Mouse (Mus musculus) right cerebral cortex, postnatal 14 days (tissue): ENCODE measurements at regions not wholly inside any gene's neighbourhood (a gene's known extent, or its start where the extent isn't known, plus 50 kb on each side); places are given as distances from the start of the nearest gene placed in this dataset.

Source experiments
- DNase-seq: peaks from one replicate; pipeline ENCODE4 v3.0.0; 2022

- no peak for DNase-seq
These were observed 318.3 kb upstream of the Gm26657 start for GRCm38 (mm10) chr4:56421575-56421974.

GRCm38 (mm10) chr4:56419122-56419913 is 320.6 kb upstream of the Gm26657 start:
- DNase-seq = no peak

GRCm38 (mm10) chr4:56411024-56411636 is 328.7 kb upstream of the Gm26657 start:
- DNase-seq = no peak

DNA sequence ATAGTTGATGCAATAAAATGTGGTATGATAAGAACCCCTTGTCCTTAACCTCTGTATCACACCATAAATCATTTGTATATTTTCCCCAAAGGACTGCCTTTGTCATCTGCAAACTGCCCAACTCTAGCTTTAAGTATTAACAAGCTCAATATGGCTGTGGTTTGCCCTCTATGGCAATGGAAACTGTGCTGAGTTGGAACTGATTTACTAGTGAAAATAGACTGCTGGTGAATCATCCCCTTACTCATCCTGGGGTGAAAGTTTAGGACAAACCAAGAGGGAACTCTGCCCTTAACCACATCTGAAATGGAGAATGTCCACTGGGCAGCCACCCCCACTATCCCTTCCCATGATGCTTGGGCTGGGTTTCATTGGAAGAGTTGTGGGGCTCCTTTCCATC is 346.1 kb upstream of the Gm26657 start:
- DNase-seq = no peak

DNA sequence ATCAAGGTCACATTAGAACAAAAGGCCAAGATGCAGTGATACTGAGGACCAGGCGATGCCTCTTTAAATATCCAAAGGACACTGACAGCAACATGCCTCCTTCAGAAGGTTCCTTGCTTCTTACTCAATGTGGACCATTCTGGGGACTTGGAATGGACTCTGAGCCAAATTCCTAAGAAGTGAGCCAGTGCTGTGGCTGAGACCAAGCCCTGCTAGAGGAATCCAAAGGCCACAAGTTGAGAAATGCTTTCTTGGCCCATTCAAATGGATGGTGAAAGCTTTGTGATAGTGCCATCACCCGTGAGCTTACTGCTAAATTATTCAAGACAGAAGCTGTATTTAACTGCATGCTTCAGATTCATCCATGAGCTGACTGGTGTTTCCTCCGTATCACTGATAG is 352.8 kb upstream of the Gm26657 start:
- no peak for DNase-seq

- DNase-seq = no peak
These were observed 364.1 kb upstream of the Gm26657 start for GRCm38 (mm10) chr4:56375745-56376144.

- DNase-seq = no peak
These were observed 365.4 kb upstream of the Gm26657 start for GRCm38 (mm10) chr4:56374466-56374865.

DNA sequence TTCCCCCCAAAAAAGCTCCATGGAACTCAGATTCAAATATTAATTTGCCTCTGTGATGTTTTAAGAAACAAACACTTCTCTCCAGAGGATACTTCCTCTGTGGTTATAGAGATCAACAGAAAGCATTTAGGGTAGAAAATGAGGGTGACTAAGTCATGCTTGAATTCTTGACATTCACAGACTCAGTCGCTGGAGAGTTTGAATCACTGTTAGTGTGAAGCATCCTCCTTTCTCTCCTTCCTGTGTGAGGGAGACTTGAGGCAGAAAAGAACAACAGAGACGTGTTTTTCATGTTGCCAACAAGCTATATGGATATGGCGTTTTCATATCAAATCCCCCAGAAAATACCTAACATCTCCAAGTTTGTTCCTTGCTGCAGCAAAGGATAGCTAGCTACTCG is 366.1 kb upstream of the Gm26657 start:
- no peak for DNase-seq

DNA sequence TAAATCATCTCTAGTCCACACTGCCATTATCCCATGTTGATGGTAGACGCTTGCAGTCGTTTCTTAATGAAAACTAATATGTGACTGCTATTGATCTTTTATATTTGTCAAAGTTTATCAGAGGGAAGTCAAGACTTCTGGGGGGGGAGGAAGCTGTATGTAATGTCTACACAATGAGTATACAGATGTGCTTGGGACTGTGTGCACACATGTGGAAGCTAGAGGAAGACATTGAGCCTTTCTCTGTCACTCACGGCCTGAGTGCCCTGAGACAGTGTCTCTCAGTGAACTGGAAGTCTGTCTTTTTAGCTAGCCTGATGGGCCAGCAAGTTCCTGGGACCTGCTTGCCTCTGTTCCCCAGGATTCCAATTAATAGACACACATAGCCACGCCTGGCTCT is 366.7 kb upstream of the Gm26657 start:
- DNase-seq = no peak

- no peak for DNase-seq
These were observed 367.2 kb upstream of the Gm26657 start for GRCm38 (mm10) chr4:56372711-56373110.

GRCm38 (mm10) chr4:56364594-56364993 is 375.3 kb upstream of the Gm26657 start:
- no peak for DNase-seq

- DNase-seq = no peak
These were observed 377.7 kb upstream of the Gm26657 start for GRCm38 (mm10) chr4:56362121-56362520.

GRCm38 (mm10) chr4:56349216-56349615 is 390.7 kb upstream of the Gm26657 start:
- DNase-seq = no peak

DNA sequence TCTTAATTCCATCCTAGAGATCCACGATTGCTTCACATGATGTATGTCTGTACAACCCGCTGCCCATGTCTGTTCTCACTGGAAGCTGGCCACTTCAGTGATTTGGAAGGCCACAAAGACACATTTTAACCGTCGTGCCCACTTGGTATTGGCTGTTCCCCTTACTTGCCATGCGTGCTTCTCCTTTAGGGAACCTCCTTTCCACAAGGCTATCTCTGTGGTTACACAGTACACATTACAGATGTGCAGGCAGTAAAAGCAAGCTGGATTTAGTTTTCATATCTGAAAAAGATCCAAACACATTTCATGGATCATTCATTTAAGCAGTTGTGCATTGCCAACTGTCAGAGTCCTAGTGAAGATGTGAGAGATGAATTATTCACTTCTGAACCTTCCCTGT is 414.7 kb upstream of the Gm26657 start:
- no peak for DNase-seq

DNA sequence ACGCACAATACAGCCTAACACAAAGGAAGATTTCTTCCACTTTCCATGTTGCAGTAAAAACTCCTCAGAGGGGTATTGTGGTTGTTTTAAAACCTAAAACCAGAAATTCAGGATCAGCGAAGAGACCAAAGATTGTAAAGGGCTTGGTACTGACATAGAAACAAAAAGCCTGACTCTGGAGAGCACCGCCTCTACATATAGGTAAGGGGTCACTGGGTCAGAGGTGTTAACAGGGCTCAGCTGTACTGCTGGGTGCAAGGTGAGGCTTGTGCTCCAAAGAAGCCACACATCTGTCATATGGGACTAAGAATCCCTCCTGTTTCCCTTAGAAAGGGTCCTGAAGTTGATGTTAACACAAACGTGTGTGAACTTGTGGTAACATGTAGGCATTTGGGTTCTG is 420.7 kb upstream of the Gm26657 start:
- DNase-seq = no peak

- DNase-seq = no peak
These were observed 434.1 kb upstream of the Gm26657 start for GRCm38 (mm10) chr4:56305664-56306330.

DNA sequence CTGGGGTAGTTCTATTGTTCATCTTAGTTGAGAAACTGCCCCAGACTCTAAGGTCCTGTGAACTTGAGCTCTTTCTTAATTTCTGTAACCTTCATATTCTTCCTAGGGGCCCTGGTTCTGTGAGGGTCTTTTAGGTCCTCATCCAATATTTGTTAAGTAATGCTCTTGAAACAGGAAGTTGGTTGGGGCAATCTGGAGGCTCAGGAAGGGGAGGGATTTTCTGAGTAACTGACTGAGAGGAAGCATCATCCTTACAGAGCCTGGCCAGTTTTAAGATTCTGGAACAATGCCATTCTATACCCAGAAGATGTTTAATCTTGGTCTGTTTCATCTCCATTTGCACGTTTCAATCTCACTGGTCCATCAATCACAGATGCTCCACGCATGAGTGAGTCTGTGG is 435.6 kb upstream of the Gm26657 start:
- DNase-seq = no peak

- no peak for DNase-seq
These were observed 451.9 kb upstream of the Gm26657 start for GRCm38 (mm10) chr4:56287980-56288379.

DNA sequence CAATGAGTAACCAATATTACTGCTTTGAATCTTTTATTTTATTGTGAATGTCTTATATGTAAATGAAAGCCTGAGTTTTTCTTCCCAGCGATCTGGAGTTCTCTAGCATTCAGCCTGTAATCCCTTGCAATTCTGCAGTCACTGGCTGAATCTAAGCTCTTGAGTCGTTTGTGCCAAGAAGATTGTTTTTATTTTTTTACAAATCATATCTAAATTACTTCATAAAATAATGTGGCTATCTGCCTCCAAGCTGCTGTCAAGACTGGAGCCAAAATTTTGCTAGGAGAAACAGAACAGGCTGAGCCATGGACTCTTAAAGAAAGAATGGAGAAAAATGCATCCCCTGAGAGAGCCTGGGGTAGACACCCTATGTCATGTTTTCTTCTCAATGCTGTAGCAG is 455.4 kb upstream of the Gm26657 start:
- no peak for DNase-seq

GRCm38 (mm10) chr4:56275836-56276235 is 464.0 kb upstream of the Gm26657 start:
- DNase-seq = no peak

GRCm38 (mm10) chr4:56271390-56271789 is 468.5 kb upstream of the Gm26657 start:
- no peak for DNase-seq

GRCm38 (mm10) chr4:56264626-56265025 is 475.2 kb upstream of the Gm26657 start:
- no peak for DNase-seq

GRCm38 (mm10) chr4:56263822-56264221 is 476.0 kb upstream of the Gm26657 start:
- DNase-seq = peak; percentile 15

DNA sequence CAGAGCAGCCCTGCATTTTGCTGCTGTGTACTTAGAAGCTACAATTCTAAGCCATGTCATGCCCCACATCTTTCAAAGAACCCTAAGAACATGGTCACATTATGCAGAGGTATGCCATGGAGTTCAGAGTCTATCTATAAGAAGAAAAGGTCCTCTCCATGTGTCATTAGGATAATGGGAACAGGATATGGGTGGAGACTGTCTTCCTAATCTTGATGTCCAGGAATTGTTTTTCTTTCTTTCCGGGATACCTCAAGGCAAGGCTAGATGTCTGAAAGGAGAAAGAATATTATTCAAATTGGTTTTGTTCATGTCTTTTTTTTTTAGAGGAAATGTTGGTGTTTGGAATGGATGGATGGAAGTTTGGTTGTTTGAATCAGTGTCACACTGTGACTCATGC is 477.3 kb upstream of the Gm26657 start:
- no peak for DNase-seq
